Mouse (Mus musculus): ENCODE measurements around the gene Lipt1.

DNA sequence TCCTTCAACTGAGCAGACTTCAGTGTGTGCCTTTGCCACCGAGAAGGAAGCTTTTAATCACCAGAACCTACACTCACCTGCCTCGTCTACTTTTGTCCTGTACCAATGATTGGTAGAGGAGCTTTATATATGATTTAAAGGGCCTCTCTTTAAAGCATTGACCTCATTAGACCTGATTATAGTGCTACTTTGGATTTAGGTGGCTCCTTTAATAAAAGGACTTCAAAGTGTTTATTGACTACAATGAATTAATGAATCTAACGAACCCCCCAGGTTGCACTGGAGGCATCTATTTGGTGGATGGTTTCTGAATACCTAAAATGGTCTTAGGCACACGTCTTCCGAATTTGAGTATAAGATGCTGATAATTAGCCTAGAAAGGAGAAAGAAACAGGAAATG is 44.9 kb downstream of the Lipt1 start, which contains the start of gene Lyg2:
- TF ChIP-seq MYOD1 (IDR thresholded peaks at IDR 0.05; ENCODE audit: control insufficient read depth in 1 of 3, insufficient read length in 2 of 3, low read depth in 2 of 3) = no peak
- no peak for TF ChIP-seq POLR2A (IDR thresholded peaks at IDR 0.05; ENCODE audit: insufficient read length, low read depth)
- TF ChIP-seq USF1 (IDR thresholded peaks at IDR 0.05; ENCODE audit: low read depth) = no peak
- no peak for TF ChIP-seq SRF (IDR thresholded peaks at IDR 0.05; ENCODE audit: control insufficient read depth, insufficient read length, low read depth)
- TF ChIP-seq E2F4 (IDR thresholded peaks at IDR 0.05; ENCODE audit: insufficient read depth) = no peak
- TF ChIP-seq MAX (IDR thresholded peaks at IDR 0.05; ENCODE audit: low read depth) = no peak
- TF ChIP-seq CEBPB (IDR thresholded peaks at IDR 0.05; ENCODE audit: insufficient read depth, poor library complexity, severe bottlenecking) = no peak
- no peak for TF ChIP-seq TCF3 (IDR thresholded peaks at IDR 0.05; ENCODE audit: insufficient read length, low read depth)
- TF ChIP-seq TCF12 (IDR thresholded peaks at IDR 0.05; ENCODE audit: insufficient read depth, poor library complexity, severe bottlenecking) = no peak
- TF ChIP-seq POLR2AphosphoS2 (IDR thresholded peaks at IDR 0.05; ENCODE audit: insufficient read length, low read depth) = no peak
- TF ChIP-seq REST (IDR thresholded peaks at IDR 0.05; ENCODE audit: insufficient read depth, insufficient read length) = no peak
- TF ChIP-seq MYOG (IDR thresholded peaks at IDR 0.05; ENCODE audit: control insufficient read depth in 1 of 3, insufficient read depth in 1 of 3, insufficient read length in 2 of 3, low read depth in 2 of 3) = no peak
